Mouse (Mus musculus) heart, postnatal 0 days (tissue): ENCODE measurements at regions not wholly inside any gene's neighbourhood (a gene's known extent, or its start where the extent isn't known, plus 50 kb on each side); places are given as distances from the start of the nearest gene placed in this dataset.

Source experiments
- ATAC-seq: fragments of 200-750 bp; cut with Nextera tagmentation; 2 replicates; pipeline ENCODE4 v1.8.0; 2017; ENCODE audit warnings: low read depth, moderate number of reproducible peaks, moderate library complexity; ENCODE audit not compliant: insufficient read depth
- DNase-seq: peaks from one replicate; pipeline ENCODE4 v3.0.0-alpha.2; 2016; ENCODE audit warnings: low spot score
- H3K27ac ChIP-seq: fragments of 300-500 bp; sonication (generic); 2 replicates; pipeline ENCODE4 v1.5.1; 2014; ENCODE audit warnings: low read depth, mild to moderate bottlenecking
- H3K27me3 ChIP-seq: fragments of 300-500 bp; sonication (generic); 2 replicates; pipeline ENCODE4 v1.6.1; 2014; ENCODE audit warnings: low read length, mixed read lengths; ENCODE audit not compliant: control insufficient read depth, insufficient read depth
- H3K36me3 ChIP-seq: fragments of 300-500 bp; sonication (generic); replicated peaks from 2 replicates; pipeline ENCODE4 v1.6.1; 2014; ENCODE audit warnings: low read length, mixed read lengths; ENCODE audit not compliant: control insufficient read depth, insufficient read depth
- H3K4me1 ChIP-seq: fragments of 300-500 bp; sonication (generic); 2 replicates; pipeline ENCODE4 v1.6.1; 2014; ENCODE audit warnings: antibody characterized with exemption; ENCODE audit not compliant: control insufficient read depth, insufficient read depth
- H3K4me2 ChIP-seq: fragments of 300-500 bp; sonication (generic); 2 replicates; pipeline ENCODE4 v1.6.1; 2014; ENCODE audit warnings: low read depth, mild to moderate bottlenecking, low read length, moderate library complexity
- H3K4me3 ChIP-seq: fragments of 300-500 bp; sonication (generic); 2 replicates; pipeline ENCODE4 v1.5.1; 2014; ENCODE audit warnings: low read depth, low read length
- H3K9ac ChIP-seq: fragments of 300-500 bp; sonication (generic); replicated peaks from 2 replicates; pipeline ENCODE4 v1.6.1; 2014; ENCODE audit warnings: low read depth, low read length, mixed read lengths
- H3K9me3 ChIP-seq: fragments of 300-500 bp; sonication (generic); replicated peaks from 2 replicates; pipeline ENCODE4 v1.6.1; 2016; ENCODE audit warnings: low read length; ENCODE audit not compliant: control insufficient read depth
- CTCF ChIP-seq: IDR thresholded peaks from 2 replicates; pipeline ENCODE4 v1.5.1; 2016; ENCODE audit warnings: antibody characterized with exemption, control low read depth, low read depth
- EP300 ChIP-seq: IDR thresholded peaks from 2 replicates; pipeline ENCODE4 v1.6.1; 2016; ENCODE audit warnings: antibody characterized with exemption, low read depth
- WGBS: fragments of 180-500 bp; shearing (Covaris S2); extraction: QIAGEN DNeasy Blood & Tissue Kit; methylation state at CpG from one replicate; pipeline ENCODE4 v1.1.7; 2014; 5-methylcytosine and 5-hydroxymethylcytosine counted together

DNA sequence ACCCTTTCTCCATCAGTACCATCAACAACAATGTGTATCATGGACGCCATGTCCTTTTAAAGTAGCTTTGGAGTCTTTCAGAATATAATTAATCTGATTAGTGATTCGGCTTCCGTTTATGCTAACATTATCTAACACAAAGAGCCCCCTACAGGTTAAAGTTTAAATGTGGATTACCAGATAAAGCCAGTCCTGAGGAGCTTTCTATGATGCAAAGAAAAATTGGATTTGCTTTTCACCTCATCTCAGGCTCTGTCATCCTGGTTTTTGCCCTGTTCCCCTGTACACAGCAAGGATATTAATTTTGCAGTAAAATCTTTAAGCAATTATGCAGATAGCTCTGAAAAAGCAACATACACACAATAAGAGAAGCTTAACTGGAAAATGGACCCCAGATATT, 412.7 kb upstream of the Tbc1d2b start:
- 33% methylated on average over 3 of the region's 3 CpGs for WGBS
- ATAC-seq (no peak), DNase-seq (no peak)
- Histone ChIP-seq H3K4me2 (no peak overlapping the region), H3K36me3 (no peaks in the 10 kb centered on the region), H3K4me1 (no peaks in the 10 kb centered on the region), H3K9ac (no peak overlapping the region), H3K9me3 (no peaks in the 10 kb centered on the region), H3K27me3 (no peaks in the 10 kb centered on the region), H3K4me3 (no peak overlapping the region), H3K27ac (no peak overlapping the region)
- no peak for TF ChIP-seq CTCF

DNA sequence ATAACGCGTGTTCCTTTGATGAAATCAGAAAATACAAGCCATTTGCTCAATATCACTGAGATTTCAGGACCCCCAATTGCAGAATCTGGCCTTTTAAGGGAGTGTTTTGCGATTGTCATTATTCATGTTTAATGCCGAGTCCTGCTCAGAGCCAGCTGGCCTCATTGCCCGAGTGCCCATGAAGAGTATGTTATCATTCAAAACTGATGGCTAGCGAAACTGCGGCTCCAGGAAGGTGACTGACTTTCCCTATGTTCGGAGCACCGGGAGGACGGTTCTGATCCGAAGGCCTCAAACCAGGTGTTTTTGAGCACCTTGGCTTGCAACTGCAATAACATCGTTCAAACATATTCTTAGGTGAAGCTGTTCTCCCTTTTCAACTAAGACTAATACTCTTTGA, 419.5 kb upstream of the Tbc1d2b start:
- H3K9me3 ChIP-seq, result no peaks in the 10 kb centered on the region
- H3K4me2 ChIP-seq, result no peak overlapping the region
- H3K4me1 ChIP-seq, result no peaks in the 10 kb centered on the region
- ATAC-seq (no peak), DNase-seq (no peak)
- H3K36me3 ChIP-seq, result no peaks in the 10 kb centered on the region
- no peak overlapping the region for H3K4me3 ChIP-seq
- WGBS, result 84% methylated on average over 12 of the region's 12 CpGs
- no peaks in the 10 kb centered on the region for H3K27me3 ChIP-seq
- no peak overlapping the region for H3K9ac ChIP-seq
- TF ChIP-seq EP300 (no peak), CTCF (no peak)
- H3K27ac ChIP-seq, result no peak overlapping the region

DNA sequence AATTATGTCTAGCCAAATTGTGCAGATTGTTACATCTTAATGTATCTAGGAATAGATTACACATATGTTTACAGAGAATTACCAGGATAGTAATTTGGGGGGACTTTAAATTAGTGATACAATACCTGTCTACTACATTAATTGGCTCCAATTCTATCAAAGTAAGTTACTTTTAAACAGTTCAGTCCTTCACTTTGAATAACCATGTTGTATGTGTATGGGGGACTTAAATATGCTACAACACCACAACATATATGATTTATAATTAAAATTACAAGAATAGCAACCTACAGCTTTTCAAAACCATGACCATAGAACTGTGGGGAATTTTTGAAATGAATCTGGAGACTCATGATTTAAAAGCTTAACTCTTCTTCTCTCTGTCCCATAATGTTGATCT, 420.5 kb upstream of the Tbc1d2b start:
- H3K9ac ChIP-seq, result no peak overlapping the region
- no peaks in the 10 kb centered on the region for H3K36me3 ChIP-seq
- TF ChIP-seq CTCF, result no peak
- ATAC-seq (no peak), DNase-seq (no peak)
- no peaks in the 10 kb centered on the region for H3K27me3 ChIP-seq
- H3K9me3 ChIP-seq, result no peaks in the 10 kb centered on the region
- no peak overlapping the region for H3K4me2 ChIP-seq
- H3K4me1 ChIP-seq, result no peaks in the 10 kb centered on the region
- no peak overlapping the region for H3K4me3 ChIP-seq
- no peak overlapping the region for H3K27ac ChIP-seq

DNA sequence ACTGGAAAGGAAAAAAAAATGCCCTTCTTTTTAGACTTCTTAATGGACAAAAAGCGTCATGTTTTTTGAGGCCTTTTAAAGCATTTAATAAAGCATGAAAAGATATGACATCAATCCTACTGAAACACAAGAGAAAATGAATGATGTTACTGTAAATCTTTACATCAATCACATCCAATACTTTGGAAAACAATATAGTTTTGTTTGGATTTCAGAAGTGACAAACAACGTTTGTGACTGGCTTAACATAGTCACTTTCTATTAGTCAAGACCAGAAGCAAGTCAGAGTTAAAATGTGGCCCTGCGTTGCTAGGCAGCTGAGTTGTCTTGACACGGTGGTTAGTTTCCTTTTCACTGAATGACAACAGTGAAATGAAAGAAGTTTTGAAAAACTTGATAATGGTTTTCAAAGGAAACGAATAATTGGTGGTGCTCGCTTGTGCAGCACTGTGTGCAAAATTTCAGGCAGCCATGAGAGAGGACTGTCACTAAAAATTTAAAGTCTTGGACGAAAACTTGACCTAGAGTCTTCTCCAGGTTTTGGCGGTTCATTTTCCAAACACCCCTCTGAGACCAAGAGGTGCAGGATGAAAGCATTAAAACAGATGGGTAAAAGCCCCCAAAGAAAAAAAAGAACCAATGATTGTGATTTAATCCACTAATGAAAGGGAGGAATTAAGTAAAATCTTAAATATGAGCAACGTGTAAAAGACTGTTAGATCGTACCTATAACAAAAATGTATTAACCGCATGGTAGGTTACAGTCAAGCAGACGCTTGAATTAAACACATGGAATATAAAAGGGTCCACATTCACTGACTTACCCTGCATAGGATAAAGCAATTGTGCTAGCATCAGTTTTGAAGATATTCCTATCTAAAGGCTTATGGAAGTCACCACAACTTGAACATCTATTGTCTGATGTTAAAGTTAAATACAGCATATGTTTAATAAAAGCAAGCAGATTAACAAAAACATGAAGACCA, 421.4 kb upstream of the Tbc1d2b start:
- 70% methylated on average over 12 of the region's 12 CpGs for WGBS
- TF ChIP-seq CTCF (no peak), EP300 (no peak)
- Histone ChIP-seq H3K4me2 (no peak overlapping the region), H3K27ac (no peak overlapping the region), H3K9me3 (no peaks in the 10 kb centered on the region), H3K9ac (no peak overlapping the region), H3K4me1 (no peaks in the 10 kb centered on the region), H3K36me3 (no peaks in the 10 kb centered on the region), H3K27me3 (no peaks in the 10 kb centered on the region), H3K4me3 (no peak overlapping the region)
- ATAC-seq (no peak), DNase-seq (no peak)

DNA sequence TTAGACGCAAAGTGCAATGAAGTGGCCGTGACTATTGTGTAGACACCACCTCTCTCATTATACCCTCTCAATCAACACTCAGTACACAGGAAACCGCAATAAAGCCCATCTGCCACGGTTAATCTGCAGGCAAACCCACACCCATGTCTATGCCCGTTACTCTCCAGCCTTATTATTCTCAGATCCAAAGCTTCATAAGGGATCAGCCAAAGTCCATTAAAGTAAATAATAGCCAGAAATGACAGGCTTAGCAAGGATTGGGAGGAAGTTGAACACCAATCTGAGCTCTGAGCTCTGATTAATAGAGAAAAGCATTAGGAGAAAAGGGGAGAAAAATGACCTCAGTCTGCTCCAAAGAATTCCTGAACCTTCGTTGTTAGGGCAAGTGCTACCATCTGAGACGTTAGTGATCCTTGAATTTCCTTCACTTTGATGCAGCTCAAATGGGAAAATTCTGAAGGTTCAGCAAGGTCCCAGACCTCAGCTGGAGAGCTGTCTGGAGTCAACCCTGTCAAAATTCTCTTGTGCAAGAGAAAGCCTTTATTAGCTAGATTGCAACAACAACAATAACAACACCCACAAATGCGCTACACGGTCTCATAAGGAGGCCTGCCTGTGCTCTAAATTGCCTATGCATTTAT, 422.5 kb upstream of the Tbc1d2b start:
- DNase-seq (no peak), ATAC-seq (no peak)
- no peaks in the 10 kb centered on the region for H3K9me3 ChIP-seq
- no peak for TF ChIP-seq CTCF
- no peak for TF ChIP-seq EP300
- H3K4me2 ChIP-seq, result no peak overlapping the region
- H3K27ac ChIP-seq, result no peak overlapping the region
- H3K4me1 ChIP-seq, result no peaks in the 10 kb centered on the region
- H3K36me3 ChIP-seq, result no peaks in the 10 kb centered on the region
- 73% methylated on average over 9 of the region's 9 CpGs for WGBS
- H3K4me3 ChIP-seq, result no peak overlapping the region
- H3K27me3 ChIP-seq, result no peaks in the 10 kb centered on the region
- no peak overlapping the region for H3K9ac ChIP-seq
